Mouse (Mus musculus) E14TG2a.4 (cell line): ENCODE data around the gene Elane.

ENCODE experiments used
- CTCF ChIP-seq: conservative IDR thresholded peaks from 2 replicates; pipeline ENCODE4 v1.5.1; 2014; ENCODE audit warnings: low read length
- POU5F1 ChIP-seq: IDR thresholded peaks from 2 replicates; pipeline ENCODE4 v1.6.1; 2014; ENCODE audit warnings: low read length, borderline replicate concordance

DNA sequence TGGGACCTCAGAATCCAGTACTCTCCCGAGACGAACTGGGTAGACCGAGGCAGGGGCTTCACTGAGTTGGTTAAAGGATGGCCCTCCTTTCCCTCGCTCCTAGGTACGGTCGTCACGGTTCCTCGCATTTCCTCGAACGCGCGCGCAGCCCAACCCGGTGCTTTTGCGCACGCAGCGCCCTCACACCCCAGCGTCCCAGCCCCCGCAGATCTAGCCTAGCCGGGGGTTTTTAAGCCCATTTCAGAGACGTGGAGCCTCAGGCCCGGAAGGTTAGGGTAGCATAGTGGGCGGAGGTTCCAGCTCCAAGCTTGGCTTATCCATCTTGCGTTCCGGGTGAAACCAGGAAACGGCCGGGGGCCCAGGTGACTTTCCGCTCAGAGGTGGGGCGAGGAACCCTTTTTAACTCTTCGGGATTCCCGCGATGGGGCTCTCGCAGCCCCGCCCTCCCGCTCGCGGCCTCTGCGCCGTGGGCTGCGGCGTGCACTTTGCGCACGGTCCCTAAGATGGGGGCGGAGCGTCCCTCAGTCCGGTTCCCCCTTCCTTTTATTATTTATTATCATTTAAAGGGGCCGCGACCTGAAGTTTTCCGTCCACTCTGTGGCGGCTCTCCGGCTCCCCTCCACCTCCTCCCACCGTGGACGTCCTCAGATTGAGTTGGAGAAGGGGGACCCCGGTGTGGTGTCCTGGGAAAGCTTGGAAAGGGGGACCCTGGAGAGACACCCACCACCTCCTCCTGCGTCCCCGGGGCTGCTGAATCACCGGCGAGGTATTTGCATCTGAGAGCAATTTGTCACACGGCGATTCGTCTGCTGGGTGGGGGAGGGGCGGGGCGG, 40.7 kb downstream of the Elane start, which contains the start of gene Arid3a:
- TF ChIP-seq CTCF: no peak
- TF ChIP-seq POU5F1: no peak
